In the genomic region with DNA sequence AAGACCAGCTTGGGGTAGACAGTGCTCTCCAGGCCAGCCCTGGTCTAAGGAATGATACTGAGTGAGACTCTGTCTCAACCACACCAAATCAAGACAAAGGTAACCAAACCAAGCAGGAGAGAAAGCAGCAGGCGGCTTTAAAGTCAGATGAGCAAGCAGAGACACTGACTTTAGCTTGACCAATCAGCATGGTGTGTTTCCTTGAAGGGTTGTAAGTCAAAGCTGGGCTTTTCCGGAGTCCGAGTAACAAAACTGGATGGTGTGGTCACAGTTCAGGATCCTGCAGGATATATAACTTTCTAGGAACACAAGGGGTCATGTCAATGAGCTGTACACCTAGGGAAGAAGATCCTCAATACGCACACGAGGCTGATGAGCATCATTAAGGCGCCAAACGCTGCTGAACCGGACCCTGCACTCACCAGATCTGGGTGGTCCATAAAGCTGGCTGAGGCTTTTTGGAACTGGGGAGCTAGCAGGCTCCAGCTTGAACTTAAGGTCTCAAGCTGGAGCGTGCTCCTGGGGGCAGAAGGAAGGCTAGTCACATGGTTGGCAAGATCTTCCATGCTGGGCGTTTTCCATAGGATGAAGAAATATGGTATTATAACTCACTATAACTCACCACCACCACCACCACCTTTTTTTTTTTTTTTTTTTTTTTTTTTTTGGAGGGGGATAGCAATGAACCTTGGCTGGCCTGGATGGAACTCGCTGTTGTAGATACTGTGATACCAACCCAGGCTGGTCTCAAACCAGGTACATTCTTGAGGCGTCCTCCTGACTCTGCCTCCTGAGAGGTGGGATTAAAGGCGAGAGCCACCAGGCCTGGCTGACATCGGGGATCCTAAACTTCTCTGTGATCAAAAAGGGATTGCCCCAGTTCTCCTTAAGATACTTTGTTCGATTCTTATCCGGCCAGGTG, we compare ENCODE assay signal across 8 mouse cellular contexts. TPM values are rescaled to one million over a fixed set of nuclear protein-coding genes. Genes with fewer than 3 reads are reported as not detected.
DNase-seq lines count a peak whose midpoint lies in the region; ATAC-seq and TF ChIP-seq lines count a peak whose summit lies in the region.

No protein-coding gene starts in this region.

- WGBS in kidney, embryonic 14.5 days, result 54% methylated on average over 16 of the region's 16 CpGs
- 58% methylated on average over 16 of the region's 16 CpGs for WGBS in hindbrain, embryonic 16.5 days
- WGBS in midbrain, embryonic 16.5 days, result 55% methylated on average over 16 of the region's 16 CpGs

- peak overlapping the region; percentile 98 for H3K4me3 ChIP-seq in kidney, embryonic 14.5 days (ENCODE audit: low read length)
- H3K4me3 ChIP-seq in bone marrow macrophage, adult 2 months (ENCODE audit: insufficient read depth, low read length), result peak overlapping the region; percentile 61
- peak overlapping the region; percentile 93 for H3K4me3 ChIP-seq in hindbrain, embryonic 16.5 days (ENCODE audit: low read length)
- H3K4me3 ChIP-seq in midbrain, embryonic 16.5 days (ENCODE audit: low read depth, low read length), result peak overlapping the region; percentile 80

- H3K9me3 ChIP-seq in kidney, embryonic 14.5 days (ENCODE audit: control insufficient read depth, low read length), result no peaks in the 10 kb centered on the region
- no peaks in the 10 kb centered on the region for H3K9me3 ChIP-seq in hindbrain, embryonic 16.5 days (ENCODE audit: control insufficient read depth, low read length)
- H3K9me3 ChIP-seq in midbrain, embryonic 16.5 days (replicated peaks; ENCODE audit: control insufficient read depth, low read length, poor library complexity, severe bottlenecking), result no peaks in the 10 kb centered on the region

- no peak for TF ChIP-seq POLR2A in bone marrow macrophage, adult 2 months (IDR thresholded peaks at IDR 0.05; ENCODE audit: borderline replicate concordance, low read depth, low read length)

- H3K36me3 ChIP-seq in kidney, embryonic 14.5 days (ENCODE audit: control insufficient read depth, insufficient read depth, low read length), result peaks cover 24% of the 10 kb centered on the region
- H3K36me3 ChIP-seq in hindbrain, embryonic 16.5 days (ENCODE audit: control insufficient read depth, insufficient read depth, low read length), result peaks cover 9% of the 10 kb centered on the region
- H3K36me3 ChIP-seq in midbrain, embryonic 16.5 days (ENCODE audit: control insufficient read depth, insufficient read depth, low read length), result peaks cover 1% of the 10 kb centered on the region; the same call in 1 of the 2 replicates

- intact Hi-C loops in left cerebral cortex, postnatal 36 days (cut with DNase I), result no loop called here

- no peak overlapping the region for H3K9ac ChIP-seq in kidney, embryonic 14.5 days (ENCODE audit: low read depth, low read length)
- 0 out of 2 replicates have a peak overlapping the region, but pooled peaks have one; percentile 29 for H3K9ac ChIP-seq in hindbrain, embryonic 16.5 days (ENCODE audit: low read depth, low read length)
- H3K9ac ChIP-seq in midbrain, embryonic 16.5 days (ENCODE audit: low read depth, low read length), result no peak overlapping the region

- no peak for TF ChIP-seq CTCF in bone marrow macrophage, adult 2 months (IDR thresholded peaks at IDR 0.05; ENCODE audit: low read depth, low read length)

- no peak for DNase-seq in kidney, postnatal 25 days
- DNase-seq in c-Kit-positive CD71-positive TER-119-positive erythroid progenitor cells, embryonic 14.5 days (ENCODE audit: low spot score), result no peak
- DNase-seq in left cerebral cortex, postnatal 36 days (ENCODE audit: low spot score in 2 of 2), result no peak

- H3K27me3 ChIP-seq in kidney, embryonic 14.5 days (ENCODE audit: control insufficient read depth, insufficient read depth, low read length), result no peaks in the 10 kb centered on the region
- H3K27me3 ChIP-seq in hindbrain, embryonic 16.5 days (replicated peaks; ENCODE audit: control insufficient read depth, insufficient read depth, low read length), result 0 out of 2 replicates have a peak, but pooled peaks cover 2% of the 10 kb centered on the region
- no peaks in the 10 kb centered on the region for H3K27me3 ChIP-seq in midbrain, embryonic 16.5 days (ENCODE audit: control insufficient read depth, insufficient read depth, low read depth, low read length)

- peaks cover 9% of the 10 kb centered on the region for H3K4me1 ChIP-seq in kidney, embryonic 14.5 days (ENCODE audit: control insufficient read depth, insufficient read depth, low read length)
- peaks cover 10% of the 10 kb centered on the region for H3K4me1 ChIP-seq in bone marrow macrophage, adult 2 months (ENCODE audit: control insufficient read depth, insufficient read depth, low read length)
- peaks cover 15% of the 10 kb centered on the region for H3K4me1 ChIP-seq in hindbrain, embryonic 16.5 days (ENCODE audit: control insufficient read depth, insufficient read depth, low read depth, low read length)
- H3K4me1 ChIP-seq in midbrain, embryonic 16.5 days (ENCODE audit: control insufficient read depth, insufficient read depth, low read length), result peaks cover 14% of the 10 kb centered on the region

- no peak overlapping the region; the same call in 1 of the 2 replicates for H3K4me2 ChIP-seq in kidney, embryonic 14.5 days (replicated peaks; ENCODE audit: low read depth, low read length)
- H3K4me2 ChIP-seq in hindbrain, embryonic 16.5 days (ENCODE audit: low read length), result peak overlapping the region; percentile 49
- peak overlapping the region; percentile 40 for H3K4me2 ChIP-seq in midbrain, embryonic 16.5 days (ENCODE audit: low read length)

- H3K27ac ChIP-seq in kidney, embryonic 14.5 days (ENCODE audit: low read depth, low read length), result no peak overlapping the region
- H3K27ac ChIP-seq in bone marrow macrophage, adult 2 months (ENCODE audit: insufficient read depth, low read depth, low read length), result peak overlapping the region; percentile 38
- H3K27ac ChIP-seq in hindbrain, embryonic 16.5 days (ENCODE audit: low read depth, low read length), result no peak overlapping the region
- H3K27ac ChIP-seq in midbrain, embryonic 16.5 days (ENCODE audit: low read length), result no peak overlapping the region

- peak; percentile 8; the same call in 1 of the 2 replicates for ATAC-seq in kidney, embryonic 14.5 days (ENCODE audit: low FRiP score, low TSS enrichment)
- ATAC-seq in hindbrain, embryonic 16.5 days, result peak; percentile 31
- ATAC-seq in midbrain, embryonic 16.5 days, result peak; percentile 33; the same call in 1 of the 2 replicates
- no peak for ATAC-seq in inflammation-experienced regulatory T-cells, adult 6 months

RNA-seq across cellular contexts. Expression of a gene that starts 0.6 kb away (rescaled TPM):
- polyA plus RNA-seq in kidney, embryonic 14.5 days (2014; fragmentation: Nextera tagmentation; extraction: Ambion mirVana), result 475 and 692 TPM in 2 replicates
- polyA plus RNA-seq in bone marrow macrophage, adult 2 months (2012; ENCODE audit: insufficient read depth, insufficient read length, missing spikeins), result 958 and 1,114 TPM in 2 replicates
- polyA plus RNA-seq in hindbrain, embryonic 16.5 days (2015; fragmentation: Nextera tagmentation; extraction: Ambion mirVana), result 125 and 138 TPM in 2 replicates
- 117 and 136 TPM in 2 replicates for polyA plus RNA-seq in midbrain, embryonic 16.5 days (2015; fragmentation: Nextera tagmentation; extraction: Ambion mirVana)
- 100 to 1,000 TPM; 161 to 162 TPM for total RNA-seq in left cerebral cortex, postnatal 36 days (2021)
- 1,000 to 10,000 TPM in 1 of 3 experiments, 100 to 1,000 TPM in 2; 752 to 1,062 (median 960) TPM for polyA plus RNA-seq in inflammation-experienced regulatory T-cells, adult 6 months (2017; shearing (Covaris generic))

RNA-seq across cellular contexts. Expression of a gene that starts 6.1 kb away (rescaled TPM):
- polyA plus RNA-seq in kidney, embryonic 14.5 days (2014; fragmentation: Nextera tagmentation; extraction: Ambion mirVana), result 1.1 TPM in 2 replicates
- not detected in 2 replicates for polyA plus RNA-seq in bone marrow macrophage, adult 2 months (2012; ENCODE audit: insufficient read depth, insufficient read length, missing spikeins)
- polyA plus RNA-seq in hindbrain, embryonic 16.5 days (2015; fragmentation: Nextera tagmentation; extraction: Ambion mirVana), result 9.0 and 10.6 TPM in 2 replicates
- polyA plus RNA-seq in midbrain, embryonic 16.5 days (2015; fragmentation: Nextera tagmentation; extraction: Ambion mirVana), result 6.4 and 9.5 TPM in 2 replicates
- total RNA-seq in left cerebral cortex, postnatal 36 days (2021), result 10 to 100 TPM; 10.2 to 17.0 TPM
- not detected for polyA plus RNA-seq in inflammation-experienced regulatory T-cells, adult 6 months (2017; shearing (Covaris generic))

RNA-seq across cellular contexts. Expression of a gene that starts 13.5 kb away (rescaled TPM):
- polyA plus RNA-seq in kidney, embryonic 14.5 days (2014; fragmentation: Nextera tagmentation; extraction: Ambion mirVana), result 0.03 and 0.04 TPM in 2 replicates
- 0.42 and 0.55 TPM in 2 replicates for polyA plus RNA-seq in bone marrow macrophage, adult 2 months (2012; ENCODE audit: insufficient read depth, insufficient read length, missing spikeins)
- 46.7 and 47.7 TPM in 2 replicates for polyA plus RNA-seq in hindbrain, embryonic 16.5 days (2015; fragmentation: Nextera tagmentation; extraction: Ambion mirVana)
- polyA plus RNA-seq in midbrain, embryonic 16.5 days (2015; fragmentation: Nextera tagmentation; extraction: Ambion mirVana), result 55.2 and 66.7 TPM in 2 replicates
- total RNA-seq in left cerebral cortex, postnatal 36 days (2021), result 100 to 1,000 TPM; 162 to 195 TPM
- under 1 TPM in 2 of 3 experiments, not detected in 1; 0.05 to 0.11 TPM for polyA plus RNA-seq in inflammation-experienced regulatory T-cells, adult 6 months (2017; shearing (Covaris generic))

RNA-seq across cellular contexts. Expression of a gene that starts 27.9 kb away (rescaled TPM):
- polyA plus RNA-seq in kidney, embryonic 14.5 days (2014; fragmentation: Nextera tagmentation; extraction: Ambion mirVana), result 14.7 and 28.1 TPM in 2 replicates
- 14.0 and 19.7 TPM in 2 replicates for polyA plus RNA-seq in bone marrow macrophage, adult 2 months (2012; ENCODE audit: insufficient read depth, insufficient read length, missing spikeins)
- 17.2 and 22.2 TPM in 2 replicates for polyA plus RNA-seq in hindbrain, embryonic 16.5 days (2015; fragmentation: Nextera tagmentation; extraction: Ambion mirVana)
- polyA plus RNA-seq in midbrain, embryonic 16.5 days (2015; fragmentation: Nextera tagmentation; extraction: Ambion mirVana), result 20.6 and 20.7 TPM in 2 replicates
- 10 to 100 TPM; 45.9 to 47.8 TPM for total RNA-seq in left cerebral cortex, postnatal 36 days (2021)
- polyA plus RNA-seq in inflammation-experienced regulatory T-cells, adult 6 months (2017; shearing (Covaris generic)), result 1 to 10 TPM; 5.1 to 8.8 (median 7.1) TPM

RNA-seq across cellular contexts. Expression of a gene that starts 33.4 kb away (rescaled TPM):
- not detected in 2 replicates for polyA plus RNA-seq in kidney, embryonic 14.5 days (2014; fragmentation: Nextera tagmentation; extraction: Ambion mirVana)
- not detected in 2 replicates for polyA plus RNA-seq in bone marrow macrophage, adult 2 months (2012; ENCODE audit: insufficient read depth, insufficient read length, missing spikeins)
- 0.11 and 0.50 TPM in 2 replicates for polyA plus RNA-seq in hindbrain, embryonic 16.5 days (2015; fragmentation: Nextera tagmentation; extraction: Ambion mirVana)
- polyA plus RNA-seq in midbrain, embryonic 16.5 days (2015; fragmentation: Nextera tagmentation; extraction: Ambion mirVana), result 0.19 and 0.41 TPM in 2 replicates
- total RNA-seq in left cerebral cortex, postnatal 36 days (2021), result under 1 TPM in 1 of 2 experiments, not detected in 1; 0.35 TPM
- not detected for polyA plus RNA-seq in inflammation-experienced regulatory T-cells, adult 6 months (2017; shearing (Covaris generic))

Comparison
In these comparisons a context has a peak if more than half of its experiments do, and no peak if none do; other contexts are left out.
1. RNA of a gene that starts 13.5 kb away (polyA plus RNA-seq): 55.2 to 66.7 TPM in midbrain, embryonic 16.5 days and 46.7 to 47.7 TPM in hindbrain, embryonic 16.5 days; 0.42 to 0.55 TPM in bone marrow macrophage, adult 2 months, 0.05 to 0.11 TPM in inflammation-experienced regulatory T-cells, adult 6 months and 0.03 to 0.04 TPM in kidney, embryonic 14.5 days; every median in the first group is over 10 times any median in the second.
2. Peak in every context shown above with its lines, with median percentiles within 50 percentile points of each other: H3K4me3 ChIP-seq.